ENCODE assay signal across 9 mouse cellular contexts in the genomic region with DNA sequence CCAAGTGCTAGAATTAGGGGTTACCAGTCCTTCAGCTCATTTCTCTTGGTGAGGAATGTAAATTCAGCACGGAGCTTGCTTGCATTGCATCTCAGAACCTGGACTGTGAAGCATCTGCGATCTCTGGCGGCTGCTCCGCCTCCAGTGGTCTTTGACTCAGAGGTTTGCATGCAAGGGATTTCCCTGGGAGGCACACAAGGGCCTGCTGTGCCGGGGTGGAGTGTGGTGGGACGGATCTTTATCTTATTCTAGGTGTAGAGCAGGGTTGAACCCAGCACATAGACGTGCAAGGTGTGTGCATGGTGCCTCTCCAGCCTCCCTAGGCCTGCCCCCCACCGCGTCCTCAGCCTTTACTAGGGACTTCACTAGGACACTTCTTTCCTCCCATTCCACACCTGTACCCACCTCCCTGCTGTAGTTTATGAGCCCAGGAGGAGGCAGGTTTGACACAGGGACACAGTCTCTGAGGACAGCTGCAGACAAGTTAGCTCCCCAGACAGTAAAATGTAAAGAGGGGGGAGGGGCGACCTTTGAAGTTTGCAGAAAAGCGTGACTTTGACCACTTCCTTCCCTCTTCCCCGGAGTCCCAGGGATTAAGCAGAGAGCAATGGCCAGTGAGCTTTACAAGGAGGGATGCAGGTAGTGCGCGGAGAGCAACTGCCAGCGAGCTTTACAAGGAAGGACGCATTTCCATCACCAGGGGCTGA. TPM values are rescaled to one million over a fixed set of nuclear protein-coding genes. Genes with fewer than 3 reads are reported as not detected.
DNase-seq lines count a peak whose midpoint lies in the region; ATAC-seq and TF ChIP-seq lines count a peak whose summit lies in the region.
"Had no signal": no experiment of that assay in that cellular context is flagged by ENCODE, and none has a peak within 500 bp of the region (broad histone marks: within the 10 kb centered on the region; RNA-seq: fewer than 3 reads in every experiment).

No protein-coding gene starts in this region.

- H3K4me1 ChIP-seq in hindbrain, embryonic 10.5 days (replicated peaks) = peaks cover 31% of the 10 kb centered on the region
- H3K4me1 ChIP-seq in hindbrain, embryonic 11.5 days (replicated peaks; ENCODE audit: control insufficient read depth, insufficient read depth, low read length) = 0 out of 2 replicates have a peak, but pooled peaks cover 2% of the 10 kb centered on the region
- no peaks in the 10 kb centered on the region for H3K4me1 ChIP-seq in ES-Bruce4 (ENCODE audit: control insufficient read depth, insufficient read depth, low read length)
- peaks cover 20% of the 10 kb centered on the region; the same call in 1 of the 2 replicates for H3K4me1 ChIP-seq in liver, embryonic 15.5 days (replicated peaks)

- ATAC-seq in hindbrain, embryonic 11.5 days (ENCODE audit: low FRiP score) = no peak
- 0 out of 2 replicates have a peak, but pooled peaks have one; percentile 47 for ATAC-seq in erythroid progenitor cell, adult 5-6 weeks (replicated peaks; ENCODE audit: low FRiP score, poor library complexity, severe bottlenecking)
- no peak for ATAC-seq in liver, embryonic 15.5 days (ENCODE audit: insufficient read depth)

- WGBS in hindbrain, embryonic 10.5 days = 5% methylated on average over 16 of the region's 16 CpGs
- WGBS in hindbrain, embryonic 11.5 days = 4% methylated on average over 16 of the region's 16 CpGs
- 7% methylated on average over 16 of the region's 16 CpGs for WGBS in liver, embryonic 15.5 days (ENCODE audit: insufficient replicate concordance)

- TF ChIP-seq CTCF in ES-Bruce4 (IDR thresholded peaks at IDR 0.05; ENCODE audit: low read depth, low read length) = no peak

- H3K27ac ChIP-seq in hindbrain, embryonic 10.5 days = 0 out of 2 replicates have a peak overlapping the region, but pooled peaks have one; percentile 42
- no peak overlapping the region for H3K27ac ChIP-seq in hindbrain, embryonic 11.5 days (ENCODE audit: low read depth, low read length)
- peak overlapping the region; percentile 10 for H3K27ac ChIP-seq in ES-Bruce4 (ENCODE audit: insufficient read depth, low read length)
- no peak overlapping the region for H3K27ac ChIP-seq in liver, embryonic 15.5 days (replicated peaks)

- H3K4me3 ChIP-seq in hindbrain, embryonic 10.5 days = no peak overlapping the region
- no peak overlapping the region for H3K4me3 ChIP-seq in hindbrain, embryonic 11.5 days (ENCODE audit: low read depth, low read length)
- H3K4me3 ChIP-seq in ES-Bruce4 (ENCODE audit: low read depth, low read length) = no peak overlapping the region
- H3K4me3 ChIP-seq in liver, embryonic 15.5 days (replicated peaks) = no peak overlapping the region

- no peaks in the 10 kb centered on the region for H3K36me3 ChIP-seq in hindbrain, embryonic 10.5 days
- H3K36me3 ChIP-seq in hindbrain, embryonic 11.5 days (ENCODE audit: control insufficient read depth, insufficient read depth, low read length) = no peaks in the 10 kb centered on the region
- H3K36me3 ChIP-seq in ES-Bruce4 (ENCODE audit: control insufficient read depth, insufficient read depth, low read length, poor library complexity, severe bottlenecking) = no peaks in the 10 kb centered on the region
- no peaks in the 10 kb centered on the region for H3K36me3 ChIP-seq in liver, embryonic 15.5 days (replicated peaks)

- no peaks in the 10 kb centered on the region for H3K9me3 ChIP-seq in hindbrain, embryonic 10.5 days
- no peaks in the 10 kb centered on the region for H3K9me3 ChIP-seq in hindbrain, embryonic 11.5 days (ENCODE audit: control insufficient read depth, low read length)
- H3K9me3 ChIP-seq in ES-Bruce4 (replicated peaks; ENCODE audit: control insufficient read depth, insufficient read depth, low read length, poor library complexity, severe bottlenecking) = peaks cover 3% of the 10 kb centered on the region; the same call in 1 of the 2 replicates
- no peaks in the 10 kb centered on the region for H3K9me3 ChIP-seq in liver, embryonic 15.5 days (replicated peaks)

- H3K27me3 ChIP-seq in hindbrain, embryonic 10.5 days (ENCODE audit: insufficient read depth, poor library complexity, severe bottlenecking) = peaks cover 31% of the 10 kb centered on the region
- no peaks in the 10 kb centered on the region for H3K27me3 ChIP-seq in hindbrain, embryonic 11.5 days (ENCODE audit: control insufficient read depth, insufficient read depth, low read length)
- no peaks in the 10 kb centered on the region for H3K27me3 ChIP-seq in ES-Bruce4 (ENCODE audit: control insufficient read depth, insufficient read depth, low read length, poor library complexity, severe bottlenecking)
- H3K27me3 ChIP-seq in liver, embryonic 15.5 days = no peaks in the 10 kb centered on the region

- intact Hi-C loops in heart, postnatal 10 days (cut with DNase I) = no loop called here

- DNase-seq in hindbrain, embryonic 10.5 days (ENCODE audit: low spot score) = no peak
- no peak for DNase-seq in hindbrain, embryonic 11.5 days (ENCODE audit: low spot score)
- no peak for DNase-seq in cerebellum, adult 11 months
- DNase-seq in ovary, postnatal 10 days (ENCODE audit: low spot score) = no peak
- no peak for DNase-seq in heart, postnatal 10 days

- no peak for TF ChIP-seq EP300 in ES-Bruce4 (IDR thresholded peaks at IDR 0.05; ENCODE audit: insufficient read depth, low read depth, low read length)

- no peak for TF ChIP-seq POLR2A in ES-Bruce4 (IDR thresholded peaks at IDR 0.05; ENCODE audit: insufficient read depth, low read length)

- H3K9ac ChIP-seq in hindbrain, embryonic 11.5 days (ENCODE audit: low read depth, low read length) = no peak overlapping the region
- H3K9ac ChIP-seq in ES-Bruce4 (ENCODE audit: low read depth, poor library complexity, severe bottlenecking) = peak overlapping the region; percentile 4; the same call in 1 of the 2 replicates
- H3K9ac ChIP-seq in liver, embryonic 15.5 days = no peak overlapping the region

- H3K4me2 ChIP-seq in hindbrain, embryonic 11.5 days (replicated peaks; ENCODE audit: low read depth, low read length) = no peak overlapping the region
- peak overlapping the region; percentile 15; the same call in 1 of the 2 replicates for H3K4me2 ChIP-seq in liver, embryonic 15.5 days

RNA-seq across cellular contexts. Expression of a gene that starts 25.5 kb away (rescaled TPM):
- 0.54 and 1.2 TPM in 2 replicates for polyA plus RNA-seq in hindbrain, embryonic 10.5 days (2016; fragmentation: Nextera tagmentation; extraction: Ambion mirVana)
- 0.22 and 0.85 TPM in 2 replicates for polyA plus RNA-seq in hindbrain, embryonic 11.5 days (2014; fragmentation: Nextera tagmentation; extraction: Ambion mirVana)
- 11.4 and 12.5 TPM in 2 replicates for polyA plus RNA-seq in ES-Bruce4 (2011; ENCODE audit: insufficient read depth, insufficient read length, low read depth, missing spikeins)
- total RNA-seq in erythroid progenitor cell, adult 5-6 weeks (2015; ENCODE audit: low replicate concordance) = not detected in 2 replicates
- not detected in 2 replicates for total RNA-seq in erythroid progenitor cell, adult 5-6 weeks (2017; ENCODE audit: low replicate concordance)
- polyA plus RNA-seq in liver, embryonic 15.5 days (2015; fragmentation: Nextera tagmentation; extraction: Ambion mirVana) = not detected in 2 replicates
- not detected for total RNA-seq in heart, postnatal 10 days (2021)
- total RNA-seq: MEL had no signal

RNA-seq across cellular contexts. Expression of a gene that starts 53.0 kb away (rescaled TPM):
- polyA plus RNA-seq in hindbrain, embryonic 10.5 days (2016; fragmentation: Nextera tagmentation; extraction: Ambion mirVana) = 0.42 and 0.82 TPM in 2 replicates
- 0.53 and 0.59 TPM in 2 replicates for polyA plus RNA-seq in hindbrain, embryonic 11.5 days (2014; fragmentation: Nextera tagmentation; extraction: Ambion mirVana)
- polyA plus RNA-seq in ES-Bruce4 (2011; ENCODE audit: insufficient read depth, insufficient read length, low read depth, missing spikeins) = 0.44 and 0.81 TPM in 2 replicates
- not detected in 2 replicates for total RNA-seq in erythroid progenitor cell, adult 5-6 weeks (2015; ENCODE audit: low replicate concordance)
- not detected in 2 replicates for total RNA-seq in erythroid progenitor cell, adult 5-6 weeks (2017; ENCODE audit: low replicate concordance)
- not detected in 2 replicates for polyA plus RNA-seq in liver, embryonic 15.5 days (2015; fragmentation: Nextera tagmentation; extraction: Ambion mirVana)
- total RNA-seq in heart, postnatal 10 days (2021) = under 1 TPM; 0.84 TPM
- total RNA-seq: MEL had no signal

Comparison
In these comparisons a context has a peak if more than half of its experiments do, and no peak if none do; other contexts are left out.
1. H3K27ac ChIP-seq: peak in hindbrain, embryonic 10.5 days (single experiment) and ES-Bruce4 (single experiment); none in hindbrain, embryonic 11.5 days (single experiment) and liver, embryonic 15.5 days (single experiment).